Mouse (Mus musculus): ENCODE measurements around the gene Mtm1.

Gene Mtm1

GRCm38 (mm10) chrX:71210467-71210866 lies at the start of gene Mtm1:
Gene Mtm1 (plus strand): TSS chrX:71210767.
- no peak for DNase-seq (ENCODE audit: low spot score)

GRCm38 (mm10) chrX:71181526-71181925 lies 29.0 kb upstream of the Mtm1 start:
- no peak for DNase-seq (ENCODE audit: low spot score)

GRCm38 (mm10) chrX:71183671-71184070 lies 26.9 kb upstream of the Mtm1 start:
- DNase-seq (ENCODE audit: low spot score), result no peak

GRCm38 (mm10) chrX:71186396-71186795 lies 24.2 kb upstream of the Mtm1 start:
- no peak for DNase-seq (ENCODE audit: low spot score)

- DNase-seq (ENCODE audit: low spot score), result no peak
Observed at GRCm38 (mm10) chrX:71204776-71205175, 5.8 kb upstream of the Mtm1 start.

GRCm38 (mm10) chrX:71205821-71206542 lies 4.6 kb upstream of the Mtm1 start:
- no peak for DNase-seq (ENCODE audit: low spot score)

- no peak for DNase-seq (ENCODE audit: low spot score)
Observed at GRCm38 (mm10) chrX:71206595-71206994, 4.0 kb upstream of the Mtm1 start.

GRCm38 (mm10) chrX:71212911-71213310 lies 2.3 kb downstream of the Mtm1 start:
- no peak for DNase-seq (ENCODE audit: low spot score)

- DNase-seq (ENCODE audit: low spot score), result peak; percentile 66
Observed at GRCm38 (mm10) chrX:71214441-71215112, 4.0 kb downstream of the Mtm1 start.

- DNase-seq (ENCODE audit: low spot score), result peak; percentile 6
Observed at GRCm38 (mm10) chrX:71215113-71215708, 4.6 kb downstream of the Mtm1 start.

- DNase-seq (ENCODE audit: low spot score), result no peak
Observed at GRCm38 (mm10) chrX:71216879-71217278, 6.3 kb downstream of the Mtm1 start.

GRCm38 (mm10) chrX:71218853-71219252 lies 8.3 kb downstream of the Mtm1 start:
- no peak for DNase-seq (ENCODE audit: low spot score)

GRCm38 (mm10) chrX:71220896-71221295 lies 10.3 kb downstream of the Mtm1 start:
- DNase-seq (ENCODE audit: low spot score), result no peak

- DNase-seq (ENCODE audit: low spot score), result no peak
Observed at GRCm38 (mm10) chrX:71222648-71223408, 12.3 kb downstream of the Mtm1 start.

GRCm38 (mm10) chrX:71226881-71227280 lies 16.3 kb downstream of the Mtm1 start:
- no peak for DNase-seq (ENCODE audit: low spot score)

GRCm38 (mm10) chrX:71228200-71228599 lies 17.6 kb downstream of the Mtm1 start:
- no peak for DNase-seq (ENCODE audit: low spot score)

- no peak for DNase-seq (ENCODE audit: low spot score)
Observed at GRCm38 (mm10) chrX:71230847-71231246, 20.3 kb downstream of the Mtm1 start.

GRCm38 (mm10) chrX:71256422-71256821 lies 45.9 kb downstream of the Mtm1 start:
- no peak for DNase-seq (ENCODE audit: low spot score)

- no peak for DNase-seq (ENCODE audit: low spot score)
Observed at GRCm38 (mm10) chrX:71260857-71261256, 50.3 kb downstream of the Mtm1 start.

GRCm38 (mm10) chrX:71264316-71264715 lies 53.7 kb downstream of the Mtm1 start:
- no peak for DNase-seq (ENCODE audit: low spot score)

GRCm38 (mm10) chrX:71268972-71269371 lies 58.4 kb downstream of the Mtm1 start:
- no peak for DNase-seq (ENCODE audit: low spot score)

GRCm38 (mm10) chrX:71274150-71274549 lies 63.6 kb downstream of the Mtm1 start:
- no peak for DNase-seq (ENCODE audit: low spot score)

GRCm38 (mm10) chrX:71285473-71285872 lies 74.9 kb downstream of the Mtm1 start:
- no peak for DNase-seq (ENCODE audit: low spot score)
